Mouse (Mus musculus) skeletal muscle tissue, adult 2 months (tissue): ENCODE measurements at regions not wholly inside any gene's neighbourhood (a gene's known extent, or its start where the extent isn't known, plus 50 kb on each side); places are given as distances from the start of the nearest gene placed in this dataset.

Experiments
- DNase-seq: peaks from one replicate; pipeline ENCODE4 v3.0.0-alpha.2; 2012; ENCODE audit warnings: low read depth, low spot score

GRCm38 (mm10) chr2:146624207-146624606 lies 112.1 kb upstream of the Ralgapa2 start:
- no peak for DNase-seq

GRCm38 (mm10) chr2:146625166-146625751 lies 113.1 kb upstream of the Ralgapa2 start:
- DNase-seq = no peak

- no peak for DNase-seq
Measured at GRCm38 (mm10) chr2:146626531-146626930, 114.4 kb upstream of the Ralgapa2 start.

GRCm38 (mm10) chr2:146630179-146630578 lies 118.0 kb upstream of the Ralgapa2 start:
- DNase-seq = no peak

- DNase-seq = no peak
Measured at GRCm38 (mm10) chr2:146631098-146631497, 119.0 kb upstream of the Ralgapa2 start.

- DNase-seq = no peak
Measured at GRCm38 (mm10) chr2:146633329-146634070, 121.4 kb upstream of the Ralgapa2 start.

GRCm38 (mm10) chr2:146637573-146637972 lies 125.4 kb upstream of the Ralgapa2 start:
- no peak for DNase-seq

GRCm38 (mm10) chr2:146646237-146646972 lies 134.3 kb upstream of the Ralgapa2 start:
- no peak for DNase-seq

- DNase-seq = no peak
Measured at GRCm38 (mm10) chr2:146646973-146647282, 134.8 kb upstream of the Ralgapa2 start.

- DNase-seq = no peak
Measured at GRCm38 (mm10) chr2:146661346-146661745, 149.2 kb upstream of the Ralgapa2 start.

- DNase-seq = no peak
Measured at GRCm38 (mm10) chr2:146672761-146673160, 160.6 kb upstream of the Ralgapa2 start.

- no peak for DNase-seq
Measured at GRCm38 (mm10) chr2:146681979-146682378, 169.8 kb upstream of the Ralgapa2 start.

GRCm38 (mm10) chr2:146685854-146686507 lies 169.7 kb upstream of the Kiz start:
- no peak for DNase-seq

GRCm38 (mm10) chr2:146688544-146688943 lies 167.1 kb upstream of the Kiz start:
- DNase-seq = no peak

GRCm38 (mm10) chr2:146693484-146693883 lies 162.2 kb upstream of the Kiz start:
- DNase-seq = no peak

GRCm38 (mm10) chr2:146694041-146694440 lies 161.6 kb upstream of the Kiz start:
- DNase-seq = no peak

- DNase-seq = no peak
Measured at GRCm38 (mm10) chr2:146696277-146696676, 159.4 kb upstream of the Kiz start.

- no peak for DNase-seq
Measured at GRCm38 (mm10) chr2:146696727-146697126, 158.9 kb upstream of the Kiz start.

GRCm38 (mm10) chr2:146710676-146711075 lies 145.0 kb upstream of the Kiz start:
- DNase-seq = no peak

- no peak for DNase-seq
Measured at GRCm38 (mm10) chr2:146721184-146721715, 134.4 kb upstream of the Kiz start.

- DNase-seq = no peak
Measured at GRCm38 (mm10) chr2:146722351-146723025, 133.2 kb upstream of the Kiz start.
